Mouse (Mus musculus) intestine, postnatal 0 days (tissue): ENCODE measurements around the gene Hspa12a. TPM values are rescaled to one million over a fixed set of nuclear protein-coding genes. Genes with fewer than 3 reads are reported as not detected.

ENCODE experiments used
- ATAC-seq: fragments of 200-750 bp; cut with Nextera tagmentation; 2 replicates; pipeline ENCODE4 v1.8.0; 2017; ENCODE audit warnings: mild to moderate bottlenecking, moderate TSS enrichment, moderate library complexity
- H3K27ac ChIP-seq: fragments of 300-500 bp; sonication (generic); 2 replicates; pipeline ENCODE4 v1.5.1; 2014; ENCODE audit warnings: mild to moderate bottlenecking, low read depth, low read length, moderate library complexity
- H3K27me3 ChIP-seq: fragments of 300-500 bp; sonication (generic); replicated peaks from 2 replicates; pipeline ENCODE4 v1.6.1; 2014; ENCODE audit warnings: low read length, mixed read lengths; ENCODE audit not compliant: control insufficient read depth, insufficient read depth
- H3K36me3 ChIP-seq: fragments of 300-500 bp; sonication (generic); 2 replicates; pipeline ENCODE4 v1.6.1; 2014; ENCODE audit warnings: mild to moderate bottlenecking, moderate library complexity; ENCODE audit not compliant: control insufficient read depth, insufficient read depth
- H3K4me1 ChIP-seq: fragments of 300-500 bp; sonication (generic); replicated peaks from 2 replicates; pipeline ENCODE4 v1.6.1; 2014; ENCODE audit warnings: antibody characterized with exemption, low read length, mixed read lengths; ENCODE audit not compliant: control insufficient read depth, insufficient read depth
- H3K4me2 ChIP-seq: fragments of 300-500 bp; sonication (generic); replicated peaks from 2 replicates; pipeline ENCODE4 v1.6.1; 2014; ENCODE audit warnings: low read depth, mild to moderate bottlenecking, moderate library complexity
- H3K4me3 ChIP-seq: fragments of 300-500 bp; sonication (generic); 2 replicates; pipeline ENCODE4 v1.5.1; 2014; ENCODE audit warnings: low read depth, low read length
- H3K9ac ChIP-seq: fragments of 300-500 bp; sonication (generic); 2 replicates; pipeline ENCODE4 v1.6.1; 2014; ENCODE audit warnings: mild to moderate bottlenecking, low read depth, low read length
- H3K9me3 ChIP-seq: fragments of 300-500 bp; sonication (generic); 2 replicates; pipeline ENCODE4 v1.6.1; 2016; ENCODE audit warnings: mixed run types; ENCODE audit not compliant: control insufficient read depth
- CTCF ChIP-seq: sonication (generic); IDR thresholded peaks from 2 replicates; pipeline ENCODE4 v1.5.1; 2016; ENCODE audit warnings: low read depth, mild to moderate bottlenecking, control low read depth, antibody characterized with exemption, moderate library complexity
- WGBS: fragments of 180-500 bp; shearing (Covaris S2); extraction: QIAGEN DNeasy Blood & Tissue Kit; methylation state at CpG from one replicate; pipeline ENCODE4 v1.1.7; 2014; 5-methylcytosine and 5-hydroxymethylcytosine counted together
- polyA plus RNA-seq: library from polyadenylated mRNA; unstranded; fragments of >200 nt; fragmentation: Nextera tagmentation; extraction: Ambion mirVana; gene quantifications from 2 replicates; pipeline ENCODE4 v1.2.1, GENCODE M21; 2015

Gene Hspa12a
- polyA plus RNA-seq, 1 experiment from 2014 or later: 3.6 TPM

DNA sequence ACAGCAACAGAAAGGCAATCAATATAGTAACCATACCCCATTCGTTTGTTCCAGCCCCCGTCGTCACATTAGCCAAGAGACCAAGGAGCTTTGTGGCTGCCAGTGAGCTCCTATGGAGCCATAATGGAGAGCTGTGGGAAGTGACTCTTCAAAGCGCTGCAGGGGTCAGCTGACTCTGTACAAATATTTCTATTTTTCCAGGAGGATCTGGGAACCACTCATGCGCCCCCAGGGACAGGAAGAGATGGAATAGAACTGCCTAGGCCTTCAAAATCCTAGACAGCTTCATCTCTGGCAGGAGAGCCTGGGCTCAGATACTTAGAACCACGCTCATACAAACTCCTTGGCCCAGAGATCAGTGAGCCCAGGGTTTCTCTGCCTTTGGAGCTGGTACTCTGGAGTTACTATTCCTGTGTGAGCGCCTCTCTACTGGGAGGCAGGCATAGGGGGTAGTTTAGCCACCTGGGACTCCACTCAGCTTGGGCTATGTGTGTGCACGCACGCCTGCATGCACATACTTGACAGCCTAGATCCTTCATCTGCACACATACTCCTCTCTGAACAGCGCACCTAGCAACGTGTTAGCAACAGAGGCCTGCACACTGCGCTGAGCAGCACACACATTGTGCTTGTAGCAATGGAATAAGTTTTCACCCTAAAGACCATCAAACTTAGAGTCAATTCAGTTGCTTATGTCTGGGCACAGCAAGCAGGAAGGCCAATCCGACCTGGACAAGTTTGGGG, 128.1 kb downstream of the Hspa12a start:
- Histone ChIP-seq H3K4me3 (no peak overlapping the region), H3K36me3 (no peaks in the 10 kb centered on the region), H3K9ac (no peak overlapping the region), H3K4me2 (no peak overlapping the region), H3K4me1 (no peaks in the 10 kb centered on the region), H3K27ac (no peak overlapping the region), H3K9me3 (no peaks in the 10 kb centered on the region), H3K27me3 (no peaks in the 10 kb centered on the region)
- WGBS: 84% methylated on average over 13 of the region's 13 CpGs
- ATAC-seq: no peak
- no peak for TF ChIP-seq CTCF

DNA sequence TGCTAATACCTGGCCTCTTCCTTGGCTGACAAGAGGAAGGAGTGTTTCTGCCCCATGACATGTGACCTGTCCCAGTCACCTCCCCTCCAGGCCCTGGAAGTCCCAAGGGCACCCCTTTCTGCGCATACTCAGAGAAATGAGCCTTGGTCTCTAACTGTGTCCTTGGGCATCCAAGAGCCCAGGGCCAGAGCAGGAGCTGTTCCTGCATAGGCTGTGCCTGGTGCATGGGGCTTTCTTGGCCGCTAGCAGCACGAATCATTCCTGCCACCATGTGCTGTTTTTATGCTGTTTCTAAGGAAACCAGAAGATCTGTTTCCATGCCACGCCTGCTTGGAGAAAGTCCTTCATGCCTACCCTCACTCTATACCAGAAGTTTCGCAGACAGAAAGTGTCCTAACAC, 132.9 kb downstream of the Hspa12a start:
- Histone ChIP-seq H3K36me3 (no peaks in the 10 kb centered on the region), H3K4me3 (no peak overlapping the region), H3K4me2 (no peak overlapping the region), H3K9ac (no peak overlapping the region), H3K4me1 (no peaks in the 10 kb centered on the region), H3K9me3 (no peaks in the 10 kb centered on the region), H3K27ac (no peak overlapping the region), H3K27me3 (no peaks in the 10 kb centered on the region)
- no peak for ATAC-seq
- WGBS: 69% methylated on average over 5 of the region's 5 CpGs
- TF ChIP-seq CTCF: no peak

- no peak overlapping the region for H3K4me3 ChIP-seq
- no peak overlapping the region for H3K27ac ChIP-seq
- ATAC-seq: no peak
- H3K4me2 ChIP-seq: no peak overlapping the region
- no peaks in the 10 kb centered on the region for H3K9me3 ChIP-seq
- H3K27me3 ChIP-seq: no peaks in the 10 kb centered on the region
- TF ChIP-seq CTCF: no peak
- H3K36me3 ChIP-seq: no peaks in the 10 kb centered on the region
- 82% methylated on average over 6 of the region's 6 CpGs for WGBS
- H3K4me1 ChIP-seq: no peaks in the 10 kb centered on the region
- H3K9ac ChIP-seq: no peak overlapping the region
These were observed 134.6 kb downstream of the Hspa12a start for GRCm38 (mm10) chr19:58808864-58809263.

DNA sequence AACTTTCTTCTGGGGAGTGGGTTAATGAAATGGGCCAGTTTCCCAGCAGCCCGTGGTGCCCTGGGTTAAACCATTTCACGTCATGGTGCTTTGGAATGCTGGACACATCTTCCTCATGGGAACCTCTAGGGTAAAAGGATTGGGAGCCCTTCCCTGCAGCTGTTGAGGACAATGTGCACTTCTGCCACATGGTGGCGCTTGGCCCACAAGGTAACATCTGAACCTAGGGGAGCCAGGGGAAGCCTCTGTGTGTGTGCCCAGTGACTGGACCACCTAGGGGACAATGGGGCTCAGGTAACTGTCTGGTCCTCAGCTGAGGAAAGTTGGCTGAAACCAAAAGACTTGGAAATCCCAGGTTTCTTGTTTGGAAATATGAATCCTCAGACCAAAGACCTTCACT, 137.1 kb downstream of the Hspa12a start:
- no peak overlapping the region for H3K27ac ChIP-seq
- H3K27me3 ChIP-seq: no peaks in the 10 kb centered on the region
- no peak for ATAC-seq
- no peak overlapping the region for H3K4me3 ChIP-seq
- H3K4me2 ChIP-seq: no peak overlapping the region
- 0 out of 2 replicates have a peak, but pooled peaks cover 3% of the 10 kb centered on the region for H3K36me3 ChIP-seq
- TF ChIP-seq CTCF: peak; percentile 93
- WGBS: 2% methylated on average over 3 of the region's 3 CpGs
- no peaks in the 10 kb centered on the region for H3K4me1 ChIP-seq
- no peaks in the 10 kb centered on the region for H3K9me3 ChIP-seq
- no peak overlapping the region for H3K9ac ChIP-seq

DNA sequence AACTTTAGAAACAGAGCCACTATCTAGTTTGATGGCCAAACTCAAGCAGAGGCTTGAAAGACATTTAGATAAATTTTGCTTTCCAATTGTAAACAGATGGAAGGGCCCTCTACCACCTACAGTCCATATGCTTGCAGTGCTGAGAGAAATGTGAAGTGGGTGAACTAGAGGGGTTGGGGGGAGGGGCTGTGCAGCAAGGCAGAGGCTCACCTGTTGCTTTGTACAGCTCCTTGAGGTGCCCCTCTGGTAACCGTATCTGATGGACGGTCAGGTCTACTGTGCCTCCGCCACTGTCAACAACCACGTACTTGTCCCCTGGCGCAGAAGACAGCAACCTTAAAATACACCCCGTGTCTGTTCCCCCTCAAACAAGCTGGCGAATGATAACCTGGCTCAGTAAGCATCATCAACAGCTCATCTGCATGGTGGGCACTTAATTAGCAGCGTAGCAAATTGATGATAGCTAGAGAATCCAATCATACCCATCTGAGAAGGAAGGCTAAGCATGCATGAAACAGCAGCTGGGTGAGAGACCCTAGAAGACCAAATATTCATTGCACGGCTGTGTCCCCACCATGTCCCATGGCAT, 138.2 kb downstream of the Hspa12a start:
- Histone ChIP-seq H3K9me3 (no peaks in the 10 kb centered on the region), H3K27me3 (no peaks in the 10 kb centered on the region), H3K4me3 (no peak overlapping the region), H3K27ac (no peak overlapping the region), H3K36me3 (0 out of 2 replicates have a peak, but pooled peaks cover 3% of the 10 kb centered on the region), H3K4me1 (no peaks in the 10 kb centered on the region), H3K9ac (no peak overlapping the region), H3K4me2 (no peak overlapping the region)
- no peak for ATAC-seq
- no peak for TF ChIP-seq CTCF
- 92% methylated on average over 9 of the region's 9 CpGs for WGBS

DNA sequence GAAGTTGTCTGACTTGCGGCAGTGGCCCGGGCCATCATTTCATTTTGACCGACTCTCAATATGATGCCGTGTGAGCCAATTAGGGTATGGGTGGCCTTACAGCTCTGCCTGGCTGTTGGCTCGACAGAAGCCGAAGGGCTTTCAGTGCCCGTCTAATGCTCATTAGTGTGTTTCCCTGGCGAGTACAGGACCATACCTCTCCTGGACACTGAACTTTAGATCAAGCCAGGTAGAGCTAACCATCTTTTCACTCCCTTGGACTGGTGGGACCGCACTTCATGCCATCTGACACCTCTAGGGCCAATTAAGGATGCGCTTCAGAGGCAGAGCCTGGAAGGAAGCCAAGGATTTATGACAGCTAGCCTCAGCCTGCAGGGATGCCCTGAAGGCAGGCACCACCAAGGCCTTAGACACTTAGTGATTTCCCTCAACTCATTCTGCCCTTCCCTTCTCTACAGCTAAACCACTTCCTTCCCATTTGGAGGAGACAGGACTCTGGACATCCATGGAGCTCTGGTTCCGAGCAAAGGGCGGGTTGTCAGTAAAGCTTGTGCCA, 148.3 kb downstream of the Hspa12a start:
- no peaks in the 10 kb centered on the region for H3K9me3 ChIP-seq
- H3K4me1 ChIP-seq: no peaks in the 10 kb centered on the region
- H3K27me3 ChIP-seq: no peaks in the 10 kb centered on the region
- H3K27ac ChIP-seq: no peak overlapping the region
- no peak overlapping the region for H3K9ac ChIP-seq
- ATAC-seq: no peak
- H3K4me3 ChIP-seq: no peak overlapping the region
- no peak overlapping the region for H3K4me2 ChIP-seq
- H3K36me3 ChIP-seq: no peaks in the 10 kb centered on the region
- WGBS: 71% methylated on average over 12 of the region's 12 CpGs
- TF ChIP-seq CTCF: no peak
